Mouse (Mus musculus) retina, adult 2 months (tissue): ENCODE data around the gene Tmem52b.
A peak's percentile ranks its signal among the peaks of the same experiment; 100 is the strongest.

Experiments
- DNase-seq: peaks from one replicate; pipeline ENCODE4 v3.0.0-alpha.2; 2012; ENCODE audit warnings: low read depth, low spot score

Tmem52b gene

GRCm38 (mm10) chr6:129530261-129530660 lies 17.9 kb downstream of the Tmem52b start:
- DNase-seq = no peak

GRCm38 (mm10) chr6:129532556-129532941 lies 20.2 kb downstream of the Tmem52b start:
- DNase-seq = no peak

- DNase-seq = no peak
Measured at GRCm38 (mm10) chr6:129532942-129533860, 20.8 kb downstream of the Tmem52b start, which contains the start of gene Gabarapl1. Gene Gabarapl1 (plus strand): TSS chr6:129533160.

GRCm38 (mm10) chr6:129534057-129534456 lies 21.7 kb downstream of the Tmem52b start:
- DNase-seq = no peak

GRCm38 (mm10) chr6:129534627-129535190 lies 22.4 kb downstream of the Tmem52b start:
- no peak for DNase-seq

- no peak for DNase-seq
Measured at GRCm38 (mm10) chr6:129535723-129536122, 23.4 kb downstream of the Tmem52b start.

GRCm38 (mm10) chr6:129538555-129538954 lies 26.2 kb downstream of the Tmem52b start:
- peak; percentile 72 for DNase-seq

- no peak for DNase-seq
Measured at GRCm38 (mm10) chr6:129541931-129542330, 29.6 kb downstream of the Tmem52b start.

- no peak for DNase-seq
Measured at GRCm38 (mm10) chr6:129542540-129542939, 30.2 kb downstream of the Tmem52b start.

- DNase-seq = peak; percentile 62
Measured at GRCm38 (mm10) chr6:129543709-129544606, 31.6 kb downstream of the Tmem52b start.

- no peak for DNase-seq
Measured at GRCm38 (mm10) chr6:129547277-129547676, 34.9 kb downstream of the Tmem52b start.

- DNase-seq = no peak
Measured at GRCm38 (mm10) chr6:129548009-129548408, 35.7 kb downstream of the Tmem52b start.

GRCm38 (mm10) chr6:129557298-129558023 lies 45.1 kb downstream of the Tmem52b start:
- DNase-seq = no peak

GRCm38 (mm10) chr6:129558946-129559640 lies 46.7 kb downstream of the Tmem52b start:
- DNase-seq = no peak

GRCm38 (mm10) chr6:129559641-129560027 lies 47.3 kb downstream of the Tmem52b start:
- DNase-seq = no peak

- DNase-seq = no peak
Measured at GRCm38 (mm10) chr6:129565257-129565656, 52.9 kb downstream of the Tmem52b start.
